Mouse (Mus musculus) cerebellum, postnatal 10 days (tissue): ENCODE measurements around the gene Ggt6.
"Not testable (repeated sequence)": the region's sequence is repeated elsewhere in the genome, so short reads cannot be mapped to it uniquely, and the experiment has no call there.

Experiments
- DNase-seq, 2 experiments: peaks; one replicate each; pipeline ENCODE4 v3.0.0; 2021; ENCODE audit warnings: mixed read lengths in 2 of 2

The Ggt6 gene

GRCm38 (mm10) chr11:72411093-72411921 lies 24.0 kb upstream of the Ggt6 start, which contains the start of gene Smtnl2:
TSS of gene Smtnl2 (minus strand) at chr11:72411713.
- peak; percentile 73 to 78 for DNase-seq

GRCm38 (mm10) chr11:72411945-72412344 lies 23.4 kb upstream of the Ggt6 start:
- no peak for DNase-seq

GRCm38 (mm10) chr11:72413016-72413415 lies 22.3 kb upstream of the Ggt6 start:
- peak in 1 of 2 experiments; percentile 21 for DNase-seq

GRCm38 (mm10) chr11:72413601-72414190 lies 21.6 kb upstream of the Ggt6 start:
- DNase-seq = no peak

- no peak for DNase-seq
Measured at GRCm38 (mm10) chr11:72415155-72415554, 20.2 kb upstream of the Ggt6 start.

- no peak for DNase-seq
Measured at GRCm38 (mm10) chr11:72416666-72417065, 18.7 kb upstream of the Ggt6 start.

- no peak for DNase-seq
Measured at GRCm38 (mm10) chr11:72417376-72417775, 17.9 kb upstream of the Ggt6 start.

- DNase-seq = no peak
Measured at GRCm38 (mm10) chr11:72418227-72418626, 17.1 kb upstream of the Ggt6 start.

- no peak for DNase-seq
Measured at GRCm38 (mm10) chr11:72419006-72419405, 16.3 kb upstream of the Ggt6 start.

GRCm38 (mm10) chr11:72420460-72421122 lies 14.7 kb upstream of the Ggt6 start:
- no peak for DNase-seq

GRCm38 (mm10) chr11:72421518-72422278 lies 13.6 kb upstream of the Ggt6 start:
- no peak for DNase-seq

- no peak for DNase-seq
Measured at GRCm38 (mm10) chr11:72423686-72424085, 11.6 kb upstream of the Ggt6 start.

GRCm38 (mm10) chr11:72425201-72425600 lies 10.1 kb upstream of the Ggt6 start:
- DNase-seq = no peak

- no peak for DNase-seq
Measured at GRCm38 (mm10) chr11:72426884-72427283, 8.4 kb upstream of the Ggt6 start.

- DNase-seq = peak; percentile 92 to 93
Measured at GRCm38 (mm10) chr11:72428694-72429093, 6.6 kb upstream of the Ggt6 start.

- DNase-seq = peak; percentile 86 to 88
Measured at GRCm38 (mm10) chr11:72429288-72429690, 6.0 kb upstream of the Ggt6 start.

GRCm38 (mm10) chr11:72430311-72431068 lies 4.8 kb upstream of the Ggt6 start:
- DNase-seq = not testable (repeated sequence)

GRCm38 (mm10) chr11:72435694-72436045 lies 344 bp downstream of the Ggt6 start:
- peak in 1 of 2 experiments; percentile 46 for DNase-seq

GRCm38 (mm10) chr11:72436271-72436670 lies 945 bp downstream of the Ggt6 start:
- DNase-seq = peak in 1 of 2 experiments; percentile 66

GRCm38 (mm10) chr11:72436756-72437650 lies 1.7 kb downstream of the Ggt6 start:
- peak; percentile 58 to 70 for DNase-seq

- no peak for DNase-seq
Measured at GRCm38 (mm10) chr11:72438411-72438810, 3.1 kb downstream of the Ggt6 start.
